Mouse (Mus musculus) embryonic facial prominence, embryonic 15.5 days (tissue): ENCODE data around the gene Pdap1. TPM values are rescaled to one million over a fixed set of nuclear protein-coding genes. Genes with fewer than 3 reads are reported as not detected.

Experiments
- ATAC-seq: fragments of 200-750 bp; cut with Nextera tagmentation; 2 replicates; pipeline ENCODE4 v1.8.0; 2017; ENCODE audit warnings: low read depth, moderate TSS enrichment; ENCODE audit not compliant: insufficient number of reproducible peaks, low FRiP score, low TSS enrichment
- H3K27ac ChIP-seq: fragments of 300-500 bp; sonication (generic); replicated peaks from 2 replicates; pipeline ENCODE4 v1.5.1; 2015; ENCODE audit warnings: mild to moderate bottlenecking, inconsistent platforms
- H3K27me3 ChIP-seq: fragments of 300-500 bp; sonication (generic); 2 replicates; pipeline ENCODE4 v1.6.1; 2015; ENCODE audit warnings: inconsistent platforms
- H3K36me3 ChIP-seq: fragments of 300-500 bp; sonication (generic); 2 replicates; pipeline ENCODE4 v1.6.1; 2015; ENCODE audit warnings: mild to moderate bottlenecking, inconsistent platforms
- H3K4me1 ChIP-seq: fragments of 300-500 bp; sonication (generic); 2 replicates; pipeline ENCODE4 v1.6.1; 2015; ENCODE audit warnings: inconsistent platforms
- H3K4me2 ChIP-seq: fragments of 300-500 bp; sonication (generic); replicated peaks from 2 replicates; pipeline ENCODE4 v1.6.1; 2015; ENCODE audit warnings: mild to moderate bottlenecking, inconsistent platforms
- H3K4me3 ChIP-seq: fragments of 300-500 bp; sonication (generic); replicated peaks from 2 replicates; pipeline ENCODE4 v1.5.1; 2015; ENCODE audit warnings: mild to moderate bottlenecking, inconsistent platforms
- H3K9ac ChIP-seq: fragments of 300-500 bp; sonication (generic); 2 replicates; pipeline ENCODE4 v1.6.1; 2015; ENCODE audit warnings: inconsistent platforms
- H3K9me3 ChIP-seq: fragments of 300-500 bp; sonication (generic); replicated peaks from 2 replicates; pipeline ENCODE4 v1.6.1; 2016; ENCODE audit warnings: inconsistent platforms
- WGBS: fragments of 180-500 bp; shearing (Covaris S2); methylation state at CpG from one replicate; pipeline ENCODE4 v1.1.7; 2015; 5-methylcytosine and 5-hydroxymethylcytosine counted together
- polyA plus RNA-seq: library from polyadenylated mRNA; unstranded; fragments of >200 nt; fragmentation: Nextera tagmentation; extraction: Ambion mirVana; gene quantifications from 2 replicates; pipeline ENCODE4 v1.2.1, GENCODE M21; 2015

Pdap1 gene
- polyA plus RNA-seq: 93.7 and 108 TPM in 2 replicates

DNA sequence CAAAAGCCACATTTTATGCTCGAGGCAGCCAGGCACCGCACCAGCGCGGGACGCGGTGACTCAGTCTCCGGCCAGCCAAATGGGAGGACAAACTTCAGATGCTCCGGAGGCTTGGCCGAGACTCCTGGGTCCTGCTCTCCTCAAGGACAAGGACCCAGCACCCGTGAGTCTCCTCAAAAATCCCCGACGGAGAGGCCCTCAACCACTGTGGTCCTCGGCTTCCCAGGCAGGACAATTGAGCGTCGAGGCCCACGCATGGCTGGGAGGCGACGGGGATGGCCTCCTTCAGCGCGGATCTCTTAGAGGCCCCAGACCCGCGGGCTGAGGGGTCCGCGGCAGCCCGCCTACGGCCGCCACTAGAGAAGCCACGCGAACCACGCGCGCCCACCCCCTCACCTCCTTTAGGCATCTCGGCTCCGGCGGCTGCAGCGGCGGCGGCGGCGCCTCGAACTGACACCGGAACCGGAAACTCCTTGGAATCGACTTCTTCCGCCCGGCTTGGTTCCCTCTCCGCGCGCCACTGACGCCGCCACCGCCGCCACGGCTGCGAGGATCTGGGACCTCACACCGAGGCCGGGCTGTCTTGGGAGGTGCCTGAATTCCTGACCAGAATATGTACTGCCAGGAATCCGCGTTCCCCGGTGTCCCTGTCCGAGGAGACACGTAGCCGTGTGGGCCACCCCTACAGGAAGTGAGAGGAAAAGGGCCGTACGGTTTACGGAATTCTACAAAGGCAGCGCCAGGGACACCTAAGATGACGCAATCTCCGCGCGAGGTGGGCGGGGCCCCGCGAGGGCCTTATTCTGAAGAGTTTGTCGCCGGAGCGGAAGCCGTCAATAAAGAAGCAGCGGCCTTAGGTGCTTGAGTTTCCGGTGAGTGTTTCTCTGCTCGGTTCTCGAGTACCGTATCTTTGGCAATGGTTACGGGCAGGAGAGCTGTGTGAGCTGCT lies at the start of gene Pdap1, which contains the start of gene Bud31:
Pdap1 (minus strand) TSS at position 668 of the 949 bp plus-strand sequence.
Bud31 (plus strand) TSS at position 792 of the 949 bp plus-strand sequence.
- H3K27me3 ChIP-seq: no peaks in the 10 kb centered on the region
- under 1% methylated on average over 84 of the region's 84 CpGs for WGBS
- peaks cover 24% of the 10 kb centered on the region for H3K4me1 ChIP-seq
- peak within 1 kb of the TSS; percentile 96 for H3K27ac ChIP-seq
- H3K9ac ChIP-seq: peak within 1 kb of the TSS; percentile 90
- H3K9me3 ChIP-seq: no peaks in the 10 kb centered on the region
- H3K4me3 ChIP-seq: peak within 1 kb of the TSS; percentile 97
- H3K4me2 ChIP-seq: peak within 1 kb of the TSS; percentile 75
- peak; percentile 93 for ATAC-seq
- peaks cover 57% of the 10 kb centered on the region for H3K36me3 ChIP-seq

GRCm38 (mm10) chr5:145189416-145189815 lies 49.4 kb upstream of the Pdap1 start:
- Histone ChIP-seq H3K27ac (no peak overlapping the region), H3K9ac (no peak overlapping the region), H3K27me3 (no peaks in the 10 kb centered on the region), H3K9me3 (no peaks in the 10 kb centered on the region), H3K4me1 (peaks cover 18% of the 10 kb centered on the region), H3K36me3 (peaks cover 49% of the 10 kb centered on the region), H3K4me3 (no peak overlapping the region), H3K4me2 (no peak overlapping the region)
- 88% methylated on average over 6 of the region's 6 CpGs for WGBS
- no peak for ATAC-seq

DNA sequence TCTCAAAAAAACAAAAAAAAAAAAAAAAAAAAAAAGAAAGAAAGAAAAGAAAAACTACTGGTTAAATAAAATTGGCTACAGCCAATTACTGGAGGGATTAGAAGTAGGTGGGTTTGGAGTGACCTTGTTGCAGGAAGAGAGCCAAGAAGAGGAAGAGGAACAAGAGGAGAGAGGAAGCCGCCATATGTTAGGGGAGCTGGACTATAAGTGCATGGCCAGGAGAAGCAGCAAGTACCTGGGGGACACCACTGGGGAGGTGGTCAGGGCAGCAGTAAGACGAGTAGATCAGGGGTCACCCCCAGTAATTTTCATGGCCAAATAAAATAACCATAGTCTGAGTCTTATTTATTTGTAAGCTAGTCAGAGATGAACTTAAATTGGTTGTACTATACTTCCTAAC lies 45.2 kb upstream of the Pdap1 start:
- Histone ChIP-seq H3K27ac (no peak overlapping the region), H3K27me3 (no peaks in the 10 kb centered on the region), H3K9ac (no peak overlapping the region), H3K9me3 (no peaks in the 10 kb centered on the region), H3K4me2 (no peak overlapping the region), H3K36me3 (peaks cover 84% of the 10 kb centered on the region), H3K4me3 (no peak overlapping the region), H3K4me1 (peaks cover 8% of the 10 kb centered on the region)
- ATAC-seq: no peak
- WGBS: 78% methylated on average over 2 of the region's 2 CpGs

GRCm38 (mm10) chr5:145178461-145178980 lies 38.5 kb upstream of the Pdap1 start:
- Histone ChIP-seq H3K4me2 (no peak overlapping the region), H3K4me1 (no peaks in the 10 kb centered on the region), H3K4me3 (no peak overlapping the region), H3K27ac (no peak overlapping the region), H3K27me3 (no peaks in the 10 kb centered on the region), H3K9ac (no peak overlapping the region), H3K36me3 (peaks cover 99% of the 10 kb centered on the region), H3K9me3 (no peaks in the 10 kb centered on the region)
- no peak for ATAC-seq
- WGBS: 80% methylated on average over 18 of the region's 18 CpGs

- Histone ChIP-seq H3K9me3 (no peaks in the 10 kb centered on the region), H3K27me3 (no peaks in the 10 kb centered on the region), H3K36me3 (peaks cover 43% of the 10 kb centered on the region), H3K27ac (peak overlapping the region; percentile 91), H3K9ac (peak overlapping the region; percentile 90), H3K4me2 (peak overlapping the region; percentile 75), H3K4me1 (peaks cover 30% of the 10 kb centered on the region), H3K4me3 (peak overlapping the region; percentile 97)
- peak; percentile 9; the same call in 1 of the 2 replicates for ATAC-seq
- WGBS: under 1% methylated on average over 28 of the region's 28 CpGs
Observed at GRCm38 (mm10) chr5:145167306-145167661, 27.2 kb upstream of the Pdap1 start.

DNA sequence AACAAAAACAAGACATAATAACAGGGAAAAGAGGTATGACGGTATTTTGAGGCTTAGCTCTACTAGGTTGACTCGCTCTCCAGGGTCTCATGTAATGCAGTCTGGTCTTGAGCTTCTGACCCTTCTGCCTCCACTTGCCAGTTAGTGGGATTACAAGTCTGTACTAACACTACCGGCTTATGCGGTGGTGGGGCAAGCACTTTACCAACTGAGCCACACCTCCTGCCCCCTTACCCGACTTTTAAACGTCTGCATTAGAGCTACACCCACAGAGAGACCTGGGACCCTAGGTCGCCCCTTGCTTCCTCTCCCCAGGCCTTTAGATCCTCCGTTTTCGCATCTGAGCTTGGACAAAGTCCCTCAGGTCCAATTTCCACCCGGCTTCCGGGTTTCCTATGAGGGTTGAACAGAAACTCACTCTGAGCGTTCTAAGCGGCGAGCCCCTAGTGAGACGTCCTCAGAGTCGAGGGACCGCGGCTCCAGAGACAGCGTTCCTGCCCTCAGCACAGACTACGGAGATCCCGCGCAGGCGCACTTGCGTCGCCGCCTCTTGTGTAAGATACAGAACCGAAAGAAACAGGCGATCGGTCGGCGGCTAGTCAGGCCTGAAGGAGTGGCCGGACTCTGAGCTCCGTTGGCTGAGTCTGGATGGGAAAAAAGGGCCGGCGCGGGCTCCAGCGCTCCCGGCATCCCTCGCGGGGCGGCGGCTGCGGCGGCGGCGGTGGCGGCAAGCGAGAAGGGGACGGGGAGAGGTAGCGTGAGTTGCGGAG lies 26.7 kb upstream of the Pdap1 start, which contains the start of the genes Ptcd1 and Cpsf4:
Ptcd1 (minus strand) TSS at position 573 of the 770 bp plus-strand sequence.
Cpsf4 (plus strand) TSS at position 678 of the 770 bp plus-strand sequence.
- under 1% methylated on average over 49 of the region's 51 CpGs for WGBS
- peak within 1 kb of the TSS; percentile 97 for H3K4me3 ChIP-seq

GRCm38 (mm10) chr5:145165184-145165583 lies 25.1 kb upstream of the Pdap1 start:
- Histone ChIP-seq H3K4me2 (no peak overlapping the region), H3K9me3 (no peaks in the 10 kb centered on the region), H3K4me3 (no peak overlapping the region), H3K36me3 (peaks cover 40% of the 10 kb centered on the region), H3K27ac (no peak overlapping the region), H3K9ac (no peak overlapping the region), H3K27me3 (no peaks in the 10 kb centered on the region), H3K4me1 (peaks cover 30% of the 10 kb centered on the region)
- WGBS: 84% methylated on average over 15 of the region's 15 CpGs
- ATAC-seq: no peak

More for the DNA sequence above, 26.7 kb upstream of the Pdap1 start, which contains the start of the genes Ptcd1 and Cpsf4:
- Histone ChIP-seq H3K4me1 (peaks cover 30% of the 10 kb centered on the region), H3K27me3 (no peaks in the 10 kb centered on the region), H3K27ac (peak within 1 kb of the TSS; percentile 91), H3K36me3 (peaks cover 42% of the 10 kb centered on the region), H3K4me2 (peak within 1 kb of the TSS; percentile 75), H3K9ac (peak within 1 kb of the TSS; percentile 90), H3K9me3 (no peaks in the 10 kb centered on the region)
- ATAC-seq: peak; percentile 93

DNA sequence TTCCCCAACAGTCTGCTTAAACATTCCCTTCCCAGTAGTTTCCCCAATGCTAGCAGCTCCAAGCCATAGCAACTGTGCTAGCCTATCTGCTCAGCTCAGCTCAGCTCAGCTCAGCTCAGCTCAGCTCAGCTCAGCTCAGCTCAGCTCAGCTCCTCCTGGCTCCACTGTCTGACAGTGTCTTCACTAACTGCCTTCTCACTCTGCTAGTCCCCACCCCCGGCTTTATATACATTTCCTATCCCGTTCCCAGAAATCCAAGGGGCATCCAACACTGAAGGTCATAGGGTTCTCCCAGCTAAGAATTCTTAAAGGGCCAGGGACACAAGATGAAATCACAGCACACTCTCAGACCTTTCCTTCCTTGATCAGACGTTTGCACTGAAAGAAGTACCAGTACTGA lies 24.7 kb upstream of the Pdap1 start:
- no peak for ATAC-seq
- 58% methylated on average over 3 of the region's 3 CpGs for WGBS
- H3K9ac ChIP-seq: no peak overlapping the region
- H3K27ac ChIP-seq: no peak overlapping the region
- no peaks in the 10 kb centered on the region for H3K9me3 ChIP-seq
- no peak overlapping the region for H3K4me2 ChIP-seq
- peaks cover 30% of the 10 kb centered on the region for H3K4me1 ChIP-seq
- no peaks in the 10 kb centered on the region for H3K27me3 ChIP-seq
- H3K4me3 ChIP-seq: no peak overlapping the region
- peaks cover 42% of the 10 kb centered on the region for H3K36me3 ChIP-seq

DNA sequence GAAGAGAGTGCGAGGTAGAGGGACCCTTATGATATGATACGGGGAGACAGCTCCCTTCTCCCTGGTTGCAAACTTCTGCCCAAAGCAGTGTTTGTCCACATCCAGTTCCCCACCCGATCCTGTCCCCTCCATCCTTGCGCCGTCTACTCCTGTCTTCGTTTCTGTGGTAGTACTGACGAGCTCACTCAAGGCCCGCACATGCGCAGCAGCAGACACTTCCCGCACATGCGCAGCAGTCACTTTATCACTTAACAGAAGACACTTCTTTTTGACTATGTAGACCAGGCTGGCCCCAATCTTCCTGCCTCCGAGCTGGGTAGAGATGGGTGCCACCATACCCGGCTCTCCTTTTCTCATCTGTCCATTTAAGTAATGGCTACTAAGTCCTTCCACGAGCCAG lies 21.3 kb upstream of the Pdap1 start:
- Histone ChIP-seq H3K4me2 (no peak overlapping the region), H3K4me1 (peaks cover 17% of the 10 kb centered on the region), H3K4me3 (no peak overlapping the region), H3K27me3 (no peaks in the 10 kb centered on the region), H3K36me3 (peaks cover 69% of the 10 kb centered on the region), H3K27ac (no peak overlapping the region), H3K9ac (no peak overlapping the region), H3K9me3 (no peaks in the 10 kb centered on the region)
- 94% methylated on average over 14 of the region's 14 CpGs for WGBS
- no peak for ATAC-seq

- WGBS: 95% methylated on average over 5 of the region's 5 CpGs
- H3K27ac ChIP-seq: no peak overlapping the region
- H3K4me1 ChIP-seq: no peaks in the 10 kb centered on the region
- ATAC-seq: no peak
- H3K4me2 ChIP-seq: no peak overlapping the region
- peaks cover 88% of the 10 kb centered on the region for H3K36me3 ChIP-seq
- H3K27me3 ChIP-seq: no peaks in the 10 kb centered on the region
- H3K9me3 ChIP-seq: no peaks in the 10 kb centered on the region
- no peak overlapping the region for H3K4me3 ChIP-seq
- no peak overlapping the region for H3K9ac ChIP-seq
Observed at GRCm38 (mm10) chr5:145152690-145153089, 12.7 kb upstream of the Pdap1 start.

DNA sequence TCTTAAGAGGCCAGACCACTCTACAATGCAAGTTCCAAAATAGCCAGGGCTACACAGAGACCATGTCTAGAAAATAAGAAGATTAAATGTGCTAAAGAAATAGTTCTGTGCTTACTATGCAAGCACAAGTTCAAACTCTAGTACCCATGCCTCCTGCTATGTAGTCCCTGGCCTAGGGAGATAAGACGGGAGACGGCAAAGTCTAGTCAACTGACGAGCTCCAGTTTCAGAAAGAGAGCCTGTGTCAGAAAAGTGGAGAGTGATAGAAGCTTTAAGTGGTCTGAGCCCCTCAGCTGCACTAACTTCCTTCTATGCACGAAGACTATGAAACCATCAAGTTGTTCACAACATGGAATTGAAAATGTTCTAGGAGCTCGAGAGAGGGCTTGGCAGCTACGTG lies 9.3 kb upstream of the Pdap1 start:
- no peaks in the 10 kb centered on the region for H3K27me3 ChIP-seq
- no peaks in the 10 kb centered on the region for H3K9me3 ChIP-seq
- WGBS: 88% methylated on average over 6 of the region's 6 CpGs
- H3K4me2 ChIP-seq: no peak overlapping the region
- no peak for ATAC-seq
- no peak overlapping the region for H3K4me3 ChIP-seq
- H3K4me1 ChIP-seq: no peaks in the 10 kb centered on the region
- H3K9ac ChIP-seq: no peak overlapping the region
- peaks cover 97% of the 10 kb centered on the region for H3K36me3 ChIP-seq
- H3K27ac ChIP-seq: no peak overlapping the region
